Comparison of ENCODE assay signal across 8 mouse cellular contexts in the genomic region with DNA sequence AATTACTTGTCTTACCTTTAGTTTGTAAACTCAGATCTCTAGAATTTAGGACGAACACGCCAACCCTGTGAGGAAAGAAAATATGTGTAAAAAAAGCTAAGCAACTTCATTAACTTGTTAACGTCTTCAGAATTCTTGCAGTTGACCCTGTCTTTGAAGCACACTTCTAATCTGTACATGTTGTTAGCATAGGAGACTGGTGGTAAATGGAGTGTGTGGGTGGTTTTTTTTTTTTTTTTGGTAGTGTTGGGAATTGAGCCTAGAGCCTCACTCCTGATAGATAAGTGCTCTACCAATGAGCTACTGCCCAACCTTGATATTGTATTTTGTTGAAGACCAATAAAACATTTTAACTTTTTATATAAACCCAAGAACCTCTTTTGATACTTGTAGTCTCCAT. TPM values are rescaled to one million over a fixed set of nuclear protein-coding genes. Genes with fewer than 3 reads are reported as not detected.
DNase-seq lines count a peak whose midpoint lies in the region; ATAC-seq and TF ChIP-seq lines count a peak whose summit lies in the region.

No protein-coding gene starts in this region.

- no peak for DNase-seq in heart, postnatal 25 days (ENCODE audit: low spot score)
- DNase-seq in forebrain, postnatal 0 days = no peak
- no peak for DNase-seq in liver, postnatal 0 days
- DNase-seq in urinary bladder, postnatal 36 days (ENCODE audit: low spot score in 2 of 2) = no peak
- DNase-seq in gastrocnemius, adult 8-10 months (ENCODE audit: low spot score in 2 of 2) = no peak
- no peak for DNase-seq in cerebellum, adult 8-10 months

- peak overlapping the region; percentile 85 for H3K4me2 ChIP-seq in heart, embryonic 12.5 days
- H3K4me2 ChIP-seq in forebrain, postnatal 0 days (ENCODE audit: low read depth) = peak overlapping the region; percentile 74
- H3K4me2 ChIP-seq in liver, postnatal 0 days (ENCODE audit: low read depth, low read length) = peak overlapping the region; percentile 87

- TF ChIP-seq EP300 in ES-Bruce4 (IDR thresholded peaks at IDR 0.05; ENCODE audit: insufficient read depth, low read depth, low read length) = no peak
- no peak for TF ChIP-seq EP300 in liver, postnatal 0 days (IDR thresholded peaks at IDR 0.05; ENCODE audit: low read depth)

- H3K36me3 ChIP-seq in heart, embryonic 12.5 days = 0 out of 2 replicates have a peak, but pooled peaks cover 3% of the 10 kb centered on the region
- peaks cover 6% of the 10 kb centered on the region; the same call in 1 of the 2 replicates for H3K36me3 ChIP-seq in ES-Bruce4 (ENCODE audit: control insufficient read depth, insufficient read depth, low read length, poor library complexity, severe bottlenecking)
- no peaks in the 10 kb centered on the region for H3K36me3 ChIP-seq in forebrain, postnatal 0 days (ENCODE audit: insufficient read depth)
- H3K36me3 ChIP-seq in liver, postnatal 0 days (replicated peaks; ENCODE audit: insufficient read depth, low read length) = no peaks in the 10 kb centered on the region

- no peaks in the 10 kb centered on the region for H3K27me3 ChIP-seq in heart, embryonic 12.5 days (replicated peaks)
- H3K27me3 ChIP-seq in ES-Bruce4 (ENCODE audit: control insufficient read depth, insufficient read depth, low read length, poor library complexity, severe bottlenecking) = no peaks in the 10 kb centered on the region
- no peaks in the 10 kb centered on the region for H3K27me3 ChIP-seq in forebrain, postnatal 0 days (ENCODE audit: insufficient read depth, low read length)
- H3K27me3 ChIP-seq in liver, postnatal 0 days (ENCODE audit: insufficient read depth, low read length) = no peaks in the 10 kb centered on the region

- intact Hi-C loops in heart, postnatal 25 days (cut with DNase I) = loop anchor here (5.0 to 10.0 kb wide), 6 partner anchors 64 to 1424 kb away; no protein-coding TSS in a partner anchor

- no peak for ATAC-seq in heart, embryonic 12.5 days (ENCODE audit: insufficient number of reproducible peaks, low FRiP score)
- no peak for ATAC-seq in forebrain, postnatal 0 days
- no peak for ATAC-seq in liver, postnatal 0 days

- peak overlapping the region; percentile 93 for H3K4me3 ChIP-seq in heart, embryonic 12.5 days
- no peak overlapping the region for H3K4me3 ChIP-seq in ES-Bruce4 (ENCODE audit: low read depth, low read length)
- peak overlapping the region; percentile 94 for H3K4me3 ChIP-seq in forebrain, postnatal 0 days (ENCODE audit: low read depth, low read length)
- H3K4me3 ChIP-seq in liver, postnatal 0 days (ENCODE audit: low read depth, low read length) = peak overlapping the region; percentile 96

- H3K9me3 ChIP-seq in heart, embryonic 12.5 days (replicated peaks) = no peaks in the 10 kb centered on the region
- H3K9me3 ChIP-seq in ES-Bruce4 (replicated peaks; ENCODE audit: control insufficient read depth, insufficient read depth, low read length, poor library complexity, severe bottlenecking) = no peaks in the 10 kb centered on the region
- no peaks in the 10 kb centered on the region for H3K9me3 ChIP-seq in forebrain, postnatal 0 days (ENCODE audit: low read length)
- H3K9me3 ChIP-seq in liver, postnatal 0 days (ENCODE audit: low read length) = no peaks in the 10 kb centered on the region

- TF ChIP-seq POLR2A in ES-Bruce4 (IDR thresholded peaks at IDR 0.05; ENCODE audit: insufficient read depth, low read length) = no peak

- 0 out of 2 replicates have a peak overlapping the region, but pooled peaks have one; percentile 52 for H3K9ac ChIP-seq in heart, embryonic 12.5 days
- H3K9ac ChIP-seq in ES-Bruce4 (ENCODE audit: low read depth, poor library complexity, severe bottlenecking) = peak overlapping the region; percentile 100
- H3K9ac ChIP-seq in forebrain, postnatal 0 days = no peak overlapping the region
- H3K9ac ChIP-seq in liver, postnatal 0 days (replicated peaks) = peak overlapping the region; percentile 98; the same call in 1 of the 2 replicates

- peaks cover 27% of the 10 kb centered on the region for H3K4me1 ChIP-seq in heart, embryonic 12.5 days (replicated peaks)
- peaks cover 2% of the 10 kb centered on the region for H3K4me1 ChIP-seq in ES-Bruce4 (ENCODE audit: control insufficient read depth, insufficient read depth, low read length)
- peaks cover 16% of the 10 kb centered on the region for H3K4me1 ChIP-seq in forebrain, postnatal 0 days (ENCODE audit: insufficient read depth)
- H3K4me1 ChIP-seq in liver, postnatal 0 days (ENCODE audit: insufficient read depth) = peaks cover 48% of the 10 kb centered on the region

- TF ChIP-seq CTCF in ES-Bruce4 (IDR thresholded peaks at IDR 0.05; ENCODE audit: low read depth, low read length) = no peak
- no peak for TF ChIP-seq CTCF in forebrain, postnatal 0 days (IDR thresholded peaks at IDR 0.05; ENCODE audit: low read depth)
- TF ChIP-seq CTCF in liver, postnatal 0 days (IDR thresholded peaks at IDR 0.05; ENCODE audit: low read depth) = no peak

- WGBS in heart, embryonic 12.5 days = 36% methylated on average over 3 of the region's 3 CpGs
- 35% methylated on average over 3 of the region's 3 CpGs for whole genome bisulfite sequencing in forebrain, postnatal 0 days
- 44% methylated on average over 3 of the region's 3 CpGs for WGBS in liver, postnatal 0 days (ENCODE audit: insufficient replicate concordance)

- no peak overlapping the region for H3K27ac ChIP-seq in heart, embryonic 12.5 days (ENCODE audit: poor library complexity, severe bottlenecking)
- H3K27ac ChIP-seq in ES-Bruce4 (ENCODE audit: insufficient read depth, low read length) = no peak overlapping the region
- H3K27ac ChIP-seq in forebrain, postnatal 0 days (ENCODE audit: low read depth, low read length) = no peak overlapping the region
- 0 out of 2 replicates have a peak overlapping the region, but pooled peaks have one; percentile 1 for H3K27ac ChIP-seq in liver, postnatal 0 days (ENCODE audit: low read depth)

RNA-seq across cellular contexts. Expression of a gene that starts 2.1 kb away (rescaled TPM):
- 16.9 and 22.8 TPM in 2 replicates for polyA plus RNA-seq in heart, embryonic 12.5 days (2016; fragmentation: Nextera tagmentation; extraction: Ambion mirVana)
- total RNA-seq in heart, postnatal 25 days (2021) = 10 to 100 TPM; 69.1 to 81.3 TPM
- polyA plus RNA-seq in ES-Bruce4 (2011; ENCODE audit: insufficient read depth, insufficient read length, low read depth, missing spikeins) = 50.0 and 64.4 TPM in 2 replicates
- total RNA-seq in forebrain, postnatal 0 days (2014; rRNA removed) = 35.3 and 44.9 TPM in 2 replicates
- polyA plus RNA-seq in forebrain, postnatal 0 days (2015; fragmentation: Nextera tagmentation; extraction: Ambion mirVana) = 5.2 and 7.5 TPM in 2 replicates
- polyA plus RNA-seq in liver, postnatal 0 days (2015; fragmentation: Nextera tagmentation; extraction: Ambion mirVana) = 8.8 and 9.8 TPM in 2 replicates
- total RNA-seq in gastrocnemius, adult 8-10 months (2022) = 10 to 100 TPM; 52.3 to 65.0 (median 60.7) TPM
